Mouse (Mus musculus): ENCODE results near the gene Mndal.
"Not testable (repeated sequence)": the region's sequence is repeated elsewhere in the genome, so short reads cannot be mapped to it uniquely, and the experiment has no call there.

DNA sequence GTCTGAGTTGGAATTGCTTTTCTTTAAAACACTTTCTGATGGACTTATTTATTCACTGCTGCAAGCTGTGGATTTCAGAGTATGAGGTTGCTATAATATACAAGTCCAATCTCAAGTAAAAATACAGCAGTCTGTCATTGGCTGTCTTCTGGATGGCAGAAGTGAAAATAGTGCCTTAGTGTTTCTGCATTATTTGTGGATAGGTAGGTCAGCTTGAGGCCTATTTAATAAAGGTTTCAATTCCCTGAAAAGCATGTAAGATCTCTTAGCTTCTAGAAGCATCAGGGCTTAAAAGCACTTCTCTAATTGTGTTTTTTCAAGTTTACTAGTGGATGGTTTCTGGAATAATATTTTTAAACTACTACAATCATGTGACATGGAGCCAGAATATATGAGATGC lies 52.5 kb downstream of the Mndal start:
- TF ChIP-seq POLR2A (IDR thresholded peaks at IDR 0.05; ENCODE audit: low read depth, low read length); CTCF (IDR thresholded peaks at IDR 0.05; ENCODE audit: extremely low read depth, insufficient read depth, insufficient read length, insufficient replicate concordance): not testable (repeated sequence)

All from spleen, adult 2 months (tissue).